Mouse (Mus musculus) R1 (cell line): ENCODE data around the gene Agpat1.

Experiments used
- DNase-seq: peaks from one replicate; pipeline ENCODE4 v3.0.0-alpha.2; 2018; ENCODE audit warnings: low read depth, low spot score

The Agpat1 gene

DNA sequence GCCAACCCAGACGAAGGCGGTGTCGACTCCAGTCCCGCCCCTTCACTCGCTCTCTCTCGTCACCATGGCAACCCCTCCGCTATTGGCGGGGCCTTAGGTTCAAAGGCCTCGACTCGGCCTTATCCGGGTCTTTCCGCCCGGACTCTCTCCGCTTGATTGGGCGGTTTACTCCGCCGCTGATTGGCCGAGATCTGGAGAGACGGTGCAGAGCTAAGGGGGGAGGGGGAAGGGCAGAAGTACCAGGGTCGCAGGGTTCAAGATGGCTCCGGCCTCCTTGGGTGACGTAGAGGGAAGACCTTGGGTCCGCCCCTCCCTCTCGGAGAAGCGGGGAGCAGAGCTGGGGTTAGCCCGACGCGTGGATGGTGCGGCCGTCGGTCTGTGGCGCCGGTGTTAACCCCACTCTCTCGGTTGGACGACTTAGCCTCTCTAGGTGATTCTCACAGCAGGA is at the start of gene Agpat1:
TSS of gene Agpat1 (plus strand) at position 202 of the 448 bp plus-strand sequence.
- peak; percentile 100 for DNase-seq

DNA sequence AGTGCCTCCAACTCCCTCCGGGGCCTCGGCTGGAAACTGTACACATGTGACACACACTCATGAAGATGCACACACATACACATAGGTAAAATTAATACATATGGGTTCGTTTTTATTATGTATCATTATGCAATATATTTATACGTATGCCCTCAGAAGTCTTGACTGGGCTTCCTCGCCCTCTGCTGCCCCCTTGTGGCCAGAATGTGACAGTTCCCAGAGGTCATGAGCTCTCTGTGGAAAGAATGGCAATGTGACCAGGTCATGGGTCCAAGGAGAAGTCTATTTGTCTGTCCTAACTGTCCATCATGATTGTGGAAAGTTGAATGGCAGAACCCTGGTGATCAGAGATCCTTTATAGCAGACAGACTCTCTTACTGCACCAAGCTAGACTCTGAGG is 48.6 kb upstream of the Agpat1 start:
- DNase-seq: peak; percentile 73

DNA sequence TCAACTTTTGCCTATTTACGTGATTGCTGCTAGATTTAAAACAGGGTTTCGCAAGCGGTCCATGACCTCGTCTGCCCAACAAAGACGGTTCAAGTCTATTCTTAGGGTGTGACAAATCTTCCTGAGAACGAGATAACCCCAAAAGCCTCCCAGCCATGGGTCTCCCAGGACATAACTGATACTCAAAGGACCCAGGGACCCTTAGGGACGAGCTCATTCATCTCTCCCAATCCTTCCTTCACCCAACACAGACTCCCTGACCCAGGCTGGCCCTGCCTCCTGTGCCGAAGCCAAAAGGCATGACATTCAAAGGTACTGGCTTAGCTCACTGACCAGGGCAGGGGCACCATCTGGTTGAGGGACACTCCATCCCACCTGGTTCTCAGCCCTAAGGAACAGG is 47.7 kb upstream of the Agpat1 start:
- DNase-seq: no peak

DNA sequence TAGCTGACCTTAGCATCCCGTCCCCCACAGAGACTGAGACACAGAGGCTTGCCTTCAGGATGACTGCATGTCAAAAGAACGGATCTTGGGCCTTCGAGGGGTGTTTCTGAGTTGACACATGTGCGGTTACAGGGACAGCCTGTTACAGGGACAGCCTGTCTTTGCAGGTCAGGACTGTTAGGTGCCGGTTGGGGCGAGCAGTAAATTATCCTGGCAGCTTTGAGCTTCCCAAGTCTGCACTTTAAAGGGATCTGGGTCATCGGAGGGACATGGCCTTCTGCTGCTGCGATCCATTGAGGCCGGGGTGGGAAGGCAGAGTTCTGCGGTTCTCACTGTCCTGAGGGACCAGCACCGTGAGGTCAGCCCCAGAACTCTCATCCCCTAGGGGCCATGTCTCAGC is 46.7 kb upstream of the Agpat1 start:
- DNase-seq: no peak

DNA sequence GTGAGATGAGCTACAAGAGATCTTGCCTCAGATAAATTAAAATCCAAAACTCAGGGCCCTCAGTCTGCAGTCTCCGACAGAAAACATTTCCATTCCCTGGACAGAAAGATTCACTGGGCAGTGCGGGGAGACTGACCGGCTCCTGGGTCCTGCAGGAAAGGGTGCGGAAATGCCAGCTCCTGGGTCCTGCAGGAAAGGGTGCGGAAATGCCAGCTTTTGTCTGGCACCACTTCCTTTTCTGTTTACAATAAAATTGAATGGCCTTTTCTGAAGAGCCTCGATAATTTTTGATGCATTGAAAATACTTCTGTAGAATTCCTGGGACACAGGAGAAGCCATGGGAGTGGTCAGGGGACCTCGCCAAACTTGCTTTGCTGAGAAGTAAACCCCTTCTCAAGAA is 44.9 kb upstream of the Agpat1 start:
- no peak for DNase-seq

DNA sequence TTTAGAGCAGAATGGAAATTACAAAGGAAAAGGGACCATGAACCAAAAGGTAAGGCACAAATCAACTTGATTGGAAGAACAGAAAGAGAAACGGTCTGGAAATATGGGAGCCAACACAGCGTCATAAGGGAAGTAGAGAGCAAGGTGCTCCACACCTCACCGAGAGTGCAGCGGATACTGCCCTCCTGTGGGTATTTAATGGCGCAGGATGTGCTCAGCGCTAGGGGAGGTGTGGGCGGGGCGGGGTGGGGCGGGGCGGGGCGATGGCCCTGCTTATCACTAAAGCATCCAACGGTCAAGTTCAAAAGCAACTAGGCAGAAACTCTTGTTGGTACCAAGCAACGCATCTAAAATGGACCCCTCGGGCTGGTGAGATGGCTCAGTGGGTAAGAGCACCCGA is 44.2 kb upstream of the Agpat1 start:
- peak; percentile 82 for DNase-seq

DNA sequence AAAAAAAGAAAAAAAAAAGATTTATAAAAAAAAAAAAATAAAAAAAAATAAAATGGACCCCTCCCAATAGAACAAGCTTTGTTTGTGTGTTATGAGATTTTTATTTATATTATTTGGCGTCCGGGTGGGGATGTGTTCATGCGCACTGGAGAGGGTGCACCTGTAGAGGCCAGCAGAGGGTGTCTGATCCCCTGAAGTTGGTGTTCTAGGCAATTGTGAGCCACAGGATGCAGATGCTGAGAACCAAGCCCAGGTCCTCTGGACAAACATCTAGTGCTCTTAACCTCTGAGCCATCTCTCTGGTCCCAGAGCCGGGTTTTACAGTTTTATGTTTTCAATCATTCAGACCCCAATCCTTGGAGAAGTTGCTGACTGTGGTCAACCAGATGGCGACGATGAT is 43.6 kb upstream of the Agpat1 start:
- DNase-seq: peak; percentile 53

DNA sequence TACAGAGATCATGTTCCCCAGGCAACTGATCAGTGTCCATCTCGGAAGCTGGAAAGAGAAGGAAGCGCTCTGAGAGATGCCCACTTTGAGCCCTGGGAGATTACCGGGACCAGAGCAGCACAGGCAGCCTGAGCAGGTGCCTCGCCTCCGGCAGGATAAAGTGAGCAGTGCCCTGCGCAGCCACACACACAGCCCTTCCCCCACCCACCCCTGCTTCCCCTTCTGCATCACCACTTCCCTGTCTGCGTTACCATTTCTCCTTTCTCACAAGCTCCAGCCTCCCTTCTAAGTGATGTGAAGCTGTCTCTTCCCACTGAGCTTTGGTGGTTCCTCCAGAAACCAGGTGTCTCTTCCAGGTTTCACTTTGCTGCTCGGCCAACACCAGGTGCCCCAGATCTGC is 42.9 kb upstream of the Agpat1 start:
- peak; percentile 30 for DNase-seq

DNA sequence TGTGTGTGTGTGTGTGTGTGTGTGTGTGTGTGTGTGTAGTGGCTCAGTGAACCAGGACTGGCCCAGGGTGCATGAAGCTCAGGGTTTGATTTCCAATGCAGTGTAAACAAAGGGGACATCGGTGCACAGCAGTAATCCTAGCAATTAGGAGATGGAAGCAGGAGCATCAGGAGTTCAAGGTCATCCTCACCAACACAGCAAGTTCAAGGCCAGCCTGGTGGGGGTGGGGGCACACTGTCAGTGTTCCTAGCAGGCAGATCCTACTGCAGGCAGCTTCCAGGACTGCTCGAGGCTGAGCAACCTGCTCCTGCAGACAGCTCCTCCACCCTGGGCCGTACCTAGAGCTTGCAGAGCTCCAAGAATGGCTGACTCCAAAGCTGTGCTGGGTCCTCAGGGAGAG is 41.5 kb upstream of the Agpat1 start:
- DNase-seq: peak; percentile 91

DNA sequence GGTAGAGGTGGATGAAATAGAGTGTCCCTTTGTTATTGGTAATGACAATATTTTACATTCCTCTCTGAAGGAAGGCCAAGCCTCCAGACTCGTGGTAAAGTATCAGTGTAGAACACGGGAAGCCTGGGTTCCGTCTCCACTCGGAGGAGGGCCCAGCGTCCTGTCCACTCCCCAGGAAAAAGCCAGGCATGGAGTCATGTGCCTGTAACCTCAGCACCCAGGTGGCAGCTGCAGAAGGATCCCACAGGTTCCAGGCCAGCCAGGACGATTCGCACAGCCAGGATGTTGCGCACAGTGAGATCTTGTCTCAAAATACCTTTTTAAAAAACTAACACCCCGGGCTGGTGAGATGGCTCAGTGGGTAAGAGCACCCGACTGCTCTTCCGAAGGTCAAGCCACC is 40.7 kb upstream of the Agpat1 start:
- DNase-seq: peak; percentile 33

DNA sequence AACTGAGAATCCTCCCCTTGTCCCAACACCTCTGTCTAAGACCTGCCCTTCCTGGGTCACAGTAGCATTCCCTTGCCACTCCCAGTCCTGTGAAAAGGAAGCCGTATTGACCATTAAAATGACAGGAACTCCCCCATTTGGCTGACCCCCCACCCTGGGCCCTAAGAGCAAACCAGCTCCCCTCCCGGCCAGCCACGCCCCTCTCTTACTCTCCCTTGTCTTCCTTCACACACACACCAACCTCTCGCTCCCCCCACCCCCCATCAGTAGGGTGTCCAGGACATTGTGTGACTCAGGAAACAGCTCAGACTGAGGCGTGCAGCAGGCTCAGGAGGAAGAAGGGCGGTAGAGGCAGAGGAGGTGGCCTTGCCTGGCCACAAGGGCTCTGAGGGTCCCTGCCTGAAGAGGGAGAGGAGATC is 40.0 kb upstream of the Agpat1 start, which contains the start of gene Notch4:
TSS of gene Notch4 (plus strand) at position 266 of the 419 bp plus-strand sequence.
- peak; percentile 98 for DNase-seq

DNA sequence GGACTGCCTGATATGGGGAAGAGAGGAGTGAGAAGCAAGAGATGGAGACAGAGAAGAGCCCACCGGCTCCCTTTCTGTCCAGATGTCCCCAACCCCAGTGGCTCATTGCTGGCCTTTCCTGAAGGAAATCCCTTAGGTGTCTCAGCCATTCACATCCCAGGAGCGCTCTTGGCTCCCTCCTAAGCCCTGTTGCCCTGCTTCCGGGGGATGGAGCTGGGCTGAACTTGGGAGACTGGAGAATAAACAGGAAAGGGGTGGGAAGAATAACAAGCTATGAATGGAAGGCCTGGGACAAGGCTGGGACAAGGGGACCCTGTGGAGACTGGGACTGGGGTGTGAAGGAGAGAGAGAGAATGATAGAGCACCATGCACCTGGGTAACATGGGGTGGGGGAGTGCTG is 39.3 kb upstream of the Agpat1 start:
- DNase-seq: peak; percentile 26

DNA sequence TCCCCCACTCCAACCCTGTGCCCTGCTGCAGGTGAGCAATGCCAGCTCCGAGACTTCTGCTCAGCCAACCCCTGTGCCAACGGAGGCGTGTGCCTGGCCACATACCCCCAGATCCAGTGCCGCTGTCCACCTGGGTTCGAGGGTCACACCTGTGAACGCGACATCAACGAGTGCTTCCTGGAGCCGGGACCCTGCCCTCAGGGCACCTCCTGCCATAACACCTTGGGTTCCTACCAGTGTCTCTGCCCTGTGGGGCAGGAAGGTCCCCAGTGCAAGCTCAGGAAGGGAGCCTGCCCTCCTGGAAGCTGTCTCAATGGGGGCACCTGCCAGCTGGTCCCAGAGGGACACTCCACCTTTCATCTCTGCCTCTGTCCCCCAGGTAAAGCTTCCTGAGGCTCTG is 36.8 kb upstream of the Agpat1 start:
- no peak for DNase-seq

DNA sequence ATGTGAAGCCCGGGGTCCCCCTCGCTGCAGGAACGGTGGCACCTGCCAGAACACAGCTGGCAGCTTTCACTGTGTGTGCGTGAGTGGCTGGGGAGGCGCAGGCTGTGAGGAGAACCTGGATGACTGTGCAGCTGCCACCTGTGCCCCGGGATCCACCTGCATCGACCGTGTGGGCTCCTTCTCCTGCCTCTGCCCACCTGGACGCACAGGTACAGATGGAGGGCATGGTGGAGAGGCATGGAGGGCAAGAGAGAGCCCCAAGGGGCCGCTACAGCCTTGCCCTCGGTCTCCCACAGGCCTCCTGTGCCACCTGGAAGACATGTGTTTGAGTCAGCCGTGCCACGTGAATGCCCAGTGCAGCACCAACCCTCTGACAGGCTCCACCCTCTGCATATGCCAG is 35.6 kb upstream of the Agpat1 start:
- DNase-seq: no peak

DNA sequence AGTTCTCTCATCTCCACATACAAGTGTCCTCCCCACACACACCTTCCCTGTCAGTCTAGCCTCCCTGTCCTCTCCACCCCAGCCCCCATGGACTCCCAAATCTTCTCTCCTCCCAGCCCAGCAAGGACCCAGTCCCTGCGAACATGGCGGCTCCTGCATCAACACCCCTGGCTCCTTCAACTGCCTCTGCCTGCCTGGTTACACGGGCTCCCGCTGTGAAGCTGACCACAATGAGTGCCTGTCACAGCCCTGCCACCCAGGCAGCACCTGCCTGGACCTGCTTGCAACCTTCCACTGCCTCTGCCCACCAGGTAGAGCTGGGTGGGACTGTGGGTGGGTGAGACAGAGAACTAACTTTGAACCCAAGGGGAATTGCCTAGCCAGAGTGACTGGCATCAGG is 34.1 kb upstream of the Agpat1 start:
- DNase-seq: no peak

DNA sequence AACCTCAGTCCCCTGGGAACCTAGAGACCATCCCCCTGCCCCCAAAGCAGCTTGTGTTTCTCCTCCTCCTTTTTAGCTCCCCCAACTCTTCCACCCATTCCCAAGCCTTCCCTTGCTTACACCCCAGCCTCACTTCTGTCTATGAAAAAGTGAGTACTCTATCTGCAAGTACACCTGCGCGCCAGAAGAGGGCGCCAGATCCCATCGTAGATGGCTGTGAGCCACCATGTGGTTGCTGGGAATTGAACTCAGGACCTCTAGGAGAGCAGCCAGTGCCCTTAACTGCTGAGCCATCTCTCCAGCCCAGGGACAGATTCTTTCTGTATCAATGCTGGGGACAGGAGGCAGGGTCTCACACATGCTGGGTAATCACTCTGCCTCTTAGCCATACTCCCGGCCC is 32.2 kb upstream of the Agpat1 start:
- peak; percentile 52 for DNase-seq

DNA sequence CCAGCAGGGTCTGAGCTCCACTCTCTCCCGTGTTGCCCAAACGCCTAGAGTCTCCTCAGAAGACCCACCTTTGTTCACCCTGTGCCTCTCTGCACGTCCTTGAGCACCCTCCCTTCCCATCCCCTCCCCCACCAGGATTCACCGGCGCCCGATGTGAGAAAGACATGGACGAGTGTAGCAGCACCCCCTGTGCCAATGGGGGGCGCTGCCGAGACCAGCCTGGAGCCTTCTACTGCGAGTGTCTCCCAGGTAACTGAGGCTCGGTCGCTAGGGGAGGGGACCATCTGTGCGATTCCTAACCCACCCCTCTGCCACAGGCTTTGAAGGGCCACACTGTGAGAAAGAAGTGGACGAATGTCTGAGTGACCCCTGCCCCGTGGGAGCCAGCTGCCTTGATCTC is 31.7 kb upstream of the Agpat1 start:
- peak; percentile 75 for DNase-seq

DNA sequence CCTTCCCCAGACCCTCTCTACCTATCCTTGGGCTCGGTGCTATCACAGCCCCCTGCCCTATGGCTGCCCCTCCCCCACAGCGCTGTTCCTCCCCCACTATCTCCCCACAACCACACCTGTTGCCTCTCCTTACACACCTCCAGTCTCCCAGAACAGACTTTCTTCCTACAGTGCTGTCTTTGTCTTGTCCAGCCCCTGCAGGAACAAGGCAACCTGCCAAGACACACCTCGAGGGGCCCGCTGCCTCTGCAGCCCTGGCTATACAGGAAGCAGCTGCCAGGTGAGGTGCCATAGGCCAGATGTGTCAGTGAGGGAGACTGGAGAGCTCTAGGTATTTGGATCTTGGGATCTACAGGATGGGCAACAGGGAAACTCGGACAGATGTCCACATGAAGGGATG is 27.5 kb upstream of the Agpat1 start:
- no peak for DNase-seq

DNA sequence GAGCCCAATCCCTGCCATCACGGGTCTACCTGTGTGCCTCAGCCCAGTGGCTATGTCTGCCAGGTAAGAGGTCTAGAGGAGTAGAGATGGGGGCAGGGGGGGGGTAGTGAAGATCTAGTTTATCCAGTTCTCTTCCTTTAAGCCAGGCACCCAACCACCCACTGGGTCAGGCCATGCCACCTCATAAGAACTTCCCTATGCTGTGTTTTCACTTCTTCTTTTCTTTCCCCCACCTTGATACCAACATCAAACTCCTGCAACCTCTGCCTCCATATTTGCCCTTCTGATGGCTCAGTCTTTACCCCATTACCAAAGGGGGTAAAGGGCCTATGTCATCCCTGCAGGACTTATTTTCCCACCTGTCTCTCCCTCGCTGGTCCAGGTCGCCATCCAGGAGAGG is 26.0 kb upstream of the Agpat1 start:
- DNase-seq: no peak

DNA sequence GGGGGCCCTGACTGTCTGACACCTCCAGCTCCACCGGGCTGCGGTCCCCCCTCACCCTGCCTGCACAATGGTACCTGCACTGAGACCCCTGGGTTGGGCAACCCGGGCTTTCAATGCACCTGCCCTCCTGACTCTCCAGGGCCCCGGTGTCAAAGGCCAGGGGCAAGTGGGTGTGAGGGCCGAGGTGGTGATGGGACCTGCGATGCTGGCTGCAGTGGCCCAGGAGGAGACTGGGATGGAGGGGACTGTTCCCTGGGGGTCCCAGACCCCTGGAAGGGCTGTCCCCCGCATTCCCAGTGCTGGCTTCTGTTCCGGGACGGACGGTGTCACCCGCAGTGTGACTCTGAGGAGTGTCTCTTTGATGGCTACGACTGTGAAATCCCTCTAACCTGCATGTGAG is 21.5 kb upstream of the Agpat1 start:
- no peak for DNase-seq

DNA sequence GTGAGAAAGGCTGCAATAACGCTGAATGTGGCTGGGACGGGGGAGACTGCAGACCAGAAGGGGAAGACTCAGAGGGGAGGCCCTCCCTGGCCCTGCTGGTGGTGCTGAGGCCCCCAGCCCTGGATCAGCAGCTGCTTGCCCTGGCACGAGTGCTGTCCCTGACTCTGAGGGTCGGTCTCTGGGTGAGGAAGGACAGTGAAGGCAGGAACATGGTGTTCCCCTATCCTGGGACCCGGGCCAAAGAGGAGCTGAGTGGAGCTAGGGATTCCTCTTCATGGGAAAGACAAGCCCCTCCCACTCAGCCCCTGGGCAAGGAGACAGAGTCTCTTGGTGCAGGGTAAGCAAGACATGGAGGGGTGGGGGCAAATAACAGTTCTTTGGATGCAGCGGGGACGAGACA is 20.7 kb upstream of the Agpat1 start:
- no peak for DNase-seq

DNA sequence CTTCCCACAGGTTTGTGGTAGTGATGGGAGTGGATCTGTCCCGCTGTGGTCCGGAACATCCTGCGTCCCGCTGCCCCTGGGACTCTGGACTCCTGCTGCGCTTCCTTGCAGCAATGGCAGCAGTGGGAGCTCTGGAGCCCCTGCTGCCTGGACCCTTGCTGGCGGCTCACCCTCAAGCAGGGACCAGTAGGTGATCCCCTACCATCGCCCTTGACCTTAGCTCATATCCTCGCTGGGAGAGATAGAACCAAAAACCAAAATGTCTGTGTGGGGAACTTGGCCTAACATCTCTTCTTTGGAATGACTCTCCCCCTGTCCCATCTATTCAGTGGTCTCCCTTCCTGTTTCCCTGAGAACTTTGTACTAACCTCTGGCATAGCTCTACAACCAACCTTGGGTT is 20.2 kb upstream of the Agpat1 start:
- DNase-seq: no peak

DNA sequence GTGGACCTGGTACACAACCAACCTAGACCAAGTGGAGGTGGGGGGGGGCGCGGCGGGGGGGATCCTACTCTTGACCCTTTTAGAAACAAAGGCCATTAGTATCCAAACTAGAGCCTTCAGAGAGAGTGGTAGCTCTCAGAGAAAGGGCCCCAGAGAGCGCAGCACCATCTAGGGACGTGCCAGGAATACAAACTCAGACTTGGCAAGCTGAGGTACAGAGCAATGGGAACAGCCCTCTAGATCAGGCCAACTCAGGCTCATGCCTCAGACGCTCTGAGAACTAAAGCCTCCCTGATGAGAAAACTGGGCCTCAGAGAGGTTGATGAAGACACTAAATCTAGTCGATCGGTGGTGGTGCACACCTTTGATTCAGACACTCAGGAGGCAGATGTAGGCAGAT is 18.9 kb upstream of the Agpat1 start:
- DNase-seq: no peak
